21 mouse cellular contexts compared by ENCODE assay signal in genomic region chr12:76948185-76948584, GRCm38 (mm10).
"Had no signal": no experiment of that assay in that cellular context is flagged by ENCODE, and none has a peak within 500 bp of the region (broad histone marks: within the 10 kb centered on the region; RNA-seq: fewer than 3 reads in every experiment).

No protein-coding gene starts in this region.

- DNase-seq: kidney, adult 11 months; kidney, adult 8-10 months; kidney, postnatal 10 days; kidney, postnatal 36 days; layer of hippocampus, postnatal 36 days; lung, embryonic 14.5 days; lung, postnatal 10 days; retina, postnatal 1 day; thymus, postnatal 25 days had no signal

- ATAC-seq: hindbrain, postnatal 0 days; inflammation-experienced regulatory T-cells, adult 6 months; midbrain, embryonic 13.5 days; midbrain, embryonic 16.5 days had no signal

- H3K4me1 ChIP-seq: kidney, embryonic 15.5 days; midbrain, embryonic 10.5 days; midbrain, embryonic 13.5 days; neural tube, embryonic 13.5 days; stomach, embryonic 15.5 days had no signal

- H3K4me2 ChIP-seq: kidney, embryonic 15.5 days; lung, embryonic 14.5 days; midbrain, embryonic 13.5 days; neural tube, embryonic 13.5 days; stomach, embryonic 15.5 days had no signal

- H3K9ac ChIP-seq: kidney, embryonic 15.5 days; lung, embryonic 14.5 days; midbrain, embryonic 13.5 days; neural tube, embryonic 13.5 days; stomach, embryonic 15.5 days had no signal

- H3K27me3 ChIP-seq: kidney, embryonic 15.5 days; megakaryocyte, embryonic 14.5 days; midbrain, embryonic 13.5 days; neural tube, embryonic 13.5 days; stomach, embryonic 15.5 days had no signal

- H3K4me3 ChIP-seq: kidney, embryonic 15.5 days; left cerebral cortex, adult 2 months; megakaryocyte, embryonic 14.5 days; midbrain, embryonic 10.5 days; midbrain, embryonic 13.5 days; myocyte; neural tube, embryonic 13.5 days; stomach, embryonic 15.5 days had no signal

- H3K27ac ChIP-seq: hindbrain, postnatal 0 days; kidney, embryonic 15.5 days; left cerebral cortex, adult 2 months; liver, embryonic 14.5 days; midbrain, embryonic 10.5 days; midbrain, embryonic 13.5 days; neural tube, embryonic 13.5 days; stomach, embryonic 15.5 days had no signal

- H3K9me3 ChIP-seq: kidney, embryonic 15.5 days; megakaryocyte, embryonic 14.5 days; midbrain, embryonic 10.5 days; midbrain, embryonic 13.5 days; neural tube, embryonic 13.5 days; stomach, embryonic 15.5 days had no signal
